Mouse (Mus musculus) embryonic facial prominence, embryonic 10.5 days (tissue): ENCODE data around the gene Acox1. TPM values are rescaled to one million over a fixed set of nuclear protein-coding genes. Genes with fewer than 3 reads are reported as not detected.

Experiments
- DNase-seq: peaks from one replicate; pipeline ENCODE4 v3.0.0-alpha.2; 2017; ENCODE audit warnings: low spot score
- H3K27ac ChIP-seq: fragments of 300-500 bp; sonication (generic); replicated peaks from 2 replicates; pipeline ENCODE4 v1.5.1; 2016; ENCODE audit warnings: mild to moderate bottlenecking
- H3K27me3 ChIP-seq: fragments of 300-500 bp; sonication (generic); replicated peaks from 2 replicates; pipeline ENCODE4 v1.6.1; 2016; ENCODE audit warnings: low read depth, mild to moderate bottlenecking; ENCODE audit not compliant: poor library complexity, severe bottlenecking
- H3K36me3 ChIP-seq: fragments of 300-500 bp; sonication (generic); replicated peaks from 2 replicates; pipeline ENCODE4 v1.6.1; 2016; ENCODE audit warnings: mild to moderate bottlenecking, moderate library complexity
- H3K4me1 ChIP-seq: fragments of 300-500 bp; sonication (generic); 2 replicates; pipeline ENCODE4 v1.6.1; 2016
- H3K4me3 ChIP-seq: fragments of 300-500 bp; sonication (generic); 2 replicates; pipeline ENCODE4 v1.5.1; 2016; ENCODE audit warnings: mild to moderate bottlenecking, moderate library complexity
- H3K9me3 ChIP-seq: fragments of 300-500 bp; sonication (generic); 2 replicates; pipeline ENCODE4 v1.6.1; 2016; ENCODE audit warnings: mild to moderate bottlenecking
- WGBS: fragments of 180-500 bp; shearing (Covaris S2); methylation state at CpG from one replicate; pipeline ENCODE4 v1.1.7; 2016; 5-methylcytosine and 5-hydroxymethylcytosine counted together
- polyA plus RNA-seq: library from polyadenylated mRNA; unstranded; fragments of >200 nt; fragmentation: Nextera tagmentation; extraction: Ambion mirVana; gene quantifications from 2 replicates; pipeline ENCODE4 v1.2.1, GENCODE M21; 2016

The Acox1 gene
- polyA plus RNA-seq, 1 experiment from 2014 or later: 18.8 TPM

DNA sequence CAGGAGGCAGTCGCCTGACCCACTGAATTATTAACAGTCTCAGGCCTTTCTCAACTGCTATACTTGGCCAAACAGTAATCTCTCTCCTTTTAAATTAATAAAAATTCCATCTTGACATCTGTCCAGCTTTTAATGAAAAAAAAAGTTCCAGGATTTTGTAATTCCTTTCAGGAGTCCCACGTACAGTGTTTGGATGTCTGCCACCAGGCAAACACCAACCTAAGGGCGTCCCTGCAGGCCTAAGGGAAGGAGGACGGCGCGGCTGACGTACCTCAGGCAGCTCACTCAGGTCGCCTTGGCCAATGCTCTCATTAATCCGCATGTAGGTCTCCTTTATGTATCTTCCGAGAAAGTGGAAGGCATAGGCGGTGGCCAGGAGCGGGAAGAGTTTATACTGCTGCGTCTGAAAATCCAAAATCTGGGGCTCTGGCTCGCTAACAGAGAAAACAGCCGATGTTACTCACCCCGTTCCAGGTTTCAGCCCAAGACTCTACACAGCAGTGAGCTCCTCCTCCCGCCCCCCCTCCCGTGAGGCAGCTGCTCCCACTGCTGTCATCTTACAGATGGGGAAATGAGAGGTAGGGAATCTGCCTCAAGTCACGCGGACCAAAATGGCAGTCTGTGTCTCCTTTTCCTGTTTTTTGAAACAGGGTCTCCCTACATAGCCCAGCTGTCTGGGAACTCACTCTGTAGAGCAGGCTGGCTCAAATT is 20.3 kb downstream of the Acox1 start:
- no peaks in the 10 kb centered on the region for H3K4me1 ChIP-seq
- H3K9me3 ChIP-seq: no peaks in the 10 kb centered on the region
- no peak overlapping the region for H3K27ac ChIP-seq
- WGBS: 91% methylated on average over 20 of the region's 20 CpGs
- no peak overlapping the region for H3K4me3 ChIP-seq
- no peaks in the 10 kb centered on the region for H3K27me3 ChIP-seq
- H3K36me3 ChIP-seq: peaks cover 91% of the 10 kb centered on the region
- DNase-seq: no peak

GRCm38 (mm10) chr11:116176010-116176409 is 22.8 kb downstream of the Acox1 start:
- Histone ChIP-seq H3K27me3 (no peaks in the 10 kb centered on the region), H3K36me3 (peaks cover 92% of the 10 kb centered on the region), H3K4me3 (no peak overlapping the region), H3K9me3 (no peaks in the 10 kb centered on the region), H3K4me1 (peaks cover 3% of the 10 kb centered on the region; the same call in 1 of the 2 replicates), H3K27ac (no peak overlapping the region)
- DNase-seq: no peak
- WGBS: 86% methylated on average over 7 of the region's 7 CpGs

GRCm38 (mm10) chr11:116174775-116175448 is 23.9 kb downstream of the Acox1 start:
- Histone ChIP-seq H3K27me3 (no peaks in the 10 kb centered on the region), H3K36me3 (peaks cover 82% of the 10 kb centered on the region), H3K4me1 (peaks cover 3% of the 10 kb centered on the region; the same call in 1 of the 2 replicates), H3K4me3 (no peak overlapping the region), H3K27ac (no peak overlapping the region), H3K9me3 (no peaks in the 10 kb centered on the region)
- no peak for DNase-seq
- WGBS: 91% methylated on average over 22 of the region's 22 CpGs

DNA sequence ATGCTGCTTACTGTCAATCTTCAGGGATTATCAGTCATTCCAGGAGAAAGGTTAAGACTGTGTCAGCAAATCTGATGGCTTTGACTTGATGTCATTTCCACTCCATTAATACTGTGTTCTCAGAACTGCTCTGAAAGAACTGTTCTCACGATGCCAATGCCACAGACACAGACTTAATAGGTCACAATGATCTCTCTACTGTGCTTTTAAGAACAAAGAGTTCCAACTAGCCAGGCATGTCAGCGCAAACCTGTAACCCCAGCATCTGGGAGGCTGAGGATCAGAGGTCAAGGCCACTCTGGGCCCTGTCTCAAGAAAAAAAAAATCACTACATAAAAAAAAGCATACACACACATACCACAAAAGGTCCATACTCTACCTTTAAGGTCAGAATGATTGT is 26.9 kb downstream of the Acox1 start:
- Histone ChIP-seq H3K4me1 (peaks cover 19% of the 10 kb centered on the region), H3K9me3 (no peaks in the 10 kb centered on the region), H3K36me3 (peaks cover 55% of the 10 kb centered on the region), H3K4me3 (no peak overlapping the region), H3K27ac (no peak overlapping the region), H3K27me3 (no peaks in the 10 kb centered on the region)
- no peak for DNase-seq
- 85% methylated on average over 2 of the region's 2 CpGs for WGBS

DNA sequence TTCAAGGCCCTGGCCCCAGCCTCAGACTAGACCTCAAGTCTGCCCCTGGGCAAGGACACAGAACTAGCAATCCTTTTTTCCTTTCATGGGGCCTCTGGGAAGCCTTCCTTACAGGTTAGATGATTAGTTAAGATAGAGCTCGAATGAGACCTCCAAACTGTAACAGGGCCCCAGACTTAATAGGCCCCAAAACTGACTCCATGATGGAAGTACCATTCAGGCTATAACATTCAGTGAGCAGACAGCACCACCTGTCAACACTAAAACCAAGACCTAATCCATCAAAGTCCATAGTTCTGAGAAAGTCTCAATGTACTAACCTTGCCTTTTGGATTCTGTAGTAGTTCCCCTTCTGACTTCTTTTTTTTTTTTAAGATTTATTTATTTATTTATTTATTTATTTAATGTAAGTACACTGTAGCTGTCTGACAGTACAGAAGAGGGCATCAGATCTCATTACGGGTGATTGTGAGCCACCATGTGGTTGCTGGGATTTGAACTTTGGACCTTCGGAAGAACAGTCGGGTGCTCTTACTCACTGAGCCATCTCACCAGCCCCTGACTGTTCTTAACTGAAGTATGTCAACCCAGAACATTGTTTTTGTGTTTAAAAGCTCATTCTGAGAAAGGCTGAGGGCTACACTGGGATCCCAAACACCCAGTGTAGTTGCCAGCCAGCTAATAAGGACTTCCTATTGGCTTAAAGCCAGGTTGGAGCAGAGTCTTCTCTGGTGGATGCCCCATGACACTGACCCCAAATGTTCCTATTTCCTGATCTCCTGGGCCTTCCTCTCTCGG is 28.6 kb downstream of the Acox1 start:
- H3K4me3 ChIP-seq: no peak overlapping the region
- no peaks in the 10 kb centered on the region for H3K9me3 ChIP-seq
- no peak overlapping the region for H3K27ac ChIP-seq
- peaks cover 27% of the 10 kb centered on the region for H3K4me1 ChIP-seq
- 86% methylated on average over 5 of the region's 5 CpGs for WGBS
- no peaks in the 10 kb centered on the region for H3K27me3 ChIP-seq
- H3K36me3 ChIP-seq: peaks cover 48% of the 10 kb centered on the region
- DNase-seq: no peak

DNA sequence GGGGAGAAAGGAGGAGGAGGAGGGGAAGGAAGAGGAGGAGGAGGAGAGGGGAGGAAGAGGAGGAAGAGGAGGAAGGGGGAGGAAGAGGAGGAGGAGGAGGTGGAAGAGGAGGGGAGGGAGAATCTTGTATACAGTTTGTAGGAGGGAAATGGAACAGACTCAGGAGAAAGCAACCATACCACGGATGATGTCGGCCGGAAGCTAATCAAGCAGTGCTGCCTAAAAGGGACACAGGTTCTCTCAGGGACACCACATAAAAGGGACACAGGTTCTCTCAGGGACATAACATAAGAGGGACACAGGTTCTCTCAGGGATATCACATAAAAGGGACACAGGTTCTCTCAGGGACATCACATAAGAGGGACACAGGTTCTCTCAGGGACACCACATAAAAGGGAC is 29.6 kb downstream of the Acox1 start:
- Histone ChIP-seq H3K27ac (no peak overlapping the region), H3K4me1 (peaks cover 27% of the 10 kb centered on the region), H3K27me3 (no peaks in the 10 kb centered on the region), H3K36me3 (peaks cover 48% of the 10 kb centered on the region), H3K9me3 (no peaks in the 10 kb centered on the region), H3K4me3 (no peak overlapping the region)
- no peak for DNase-seq
- 83% methylated on average over 3 of the region's 3 CpGs for WGBS

- DNase-seq: peak; percentile 96
- peak within 1 kb of the TSS; percentile 80 for H3K4me3 ChIP-seq
- no peaks in the 10 kb centered on the region for H3K9me3 ChIP-seq
- peaks cover 27% of the 10 kb centered on the region for H3K4me1 ChIP-seq
- H3K27ac ChIP-seq: peak within 1 kb of the TSS; percentile 95
- H3K36me3 ChIP-seq: peaks cover 48% of the 10 kb centered on the region
- under 1% methylated on average over 40 of the region's 40 CpGs for WGBS
- no peaks in the 10 kb centered on the region for H3K27me3 ChIP-seq
Observed at GRCm38 (mm10) chr11:116167884-116168439, 30.9 kb downstream of the Acox1 start, which contains the start of gene Fbf1. Fbf1 (minus strand) TSS chr11:116168166.

- no peak for DNase-seq
- H3K4me3 ChIP-seq: peak overlapping the region; percentile 80
- H3K27me3 ChIP-seq: no peaks in the 10 kb centered on the region
- peak overlapping the region; percentile 95 for H3K27ac ChIP-seq
- H3K4me1 ChIP-seq: peaks cover 34% of the 10 kb centered on the region
- H3K36me3 ChIP-seq: peaks cover 48% of the 10 kb centered on the region
- H3K9me3 ChIP-seq: no peaks in the 10 kb centered on the region
- 15% methylated on average over 6 of the region's 6 CpGs for WGBS
Observed at GRCm38 (mm10) chr11:116167232-116167631, 31.6 kb downstream of the Acox1 start.

DNA sequence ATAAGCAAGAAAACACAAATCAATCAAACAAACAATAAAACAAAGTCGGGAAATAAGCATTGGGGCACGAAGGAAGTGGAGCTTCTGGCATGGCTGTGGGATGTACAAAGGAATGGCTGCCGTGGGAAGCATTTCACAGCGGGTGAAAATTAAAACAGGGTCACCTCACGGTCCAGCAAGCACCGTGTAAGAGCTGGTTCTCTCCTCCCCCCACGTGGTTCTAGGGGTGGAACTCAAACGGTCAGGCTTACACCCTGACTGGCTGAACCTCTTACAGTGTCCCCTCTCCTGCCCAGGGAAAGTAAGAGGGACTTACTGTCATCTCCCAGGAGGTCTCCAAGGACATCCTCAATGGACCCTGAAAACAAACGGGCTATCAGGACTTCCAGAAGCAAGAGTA is 35.8 kb downstream of the Acox1 start:
- H3K4me1 ChIP-seq: peaks cover 33% of the 10 kb centered on the region
- 62% methylated on average over 9 of the region's 9 CpGs for WGBS
- peaks cover 80% of the 10 kb centered on the region for H3K36me3 ChIP-seq
- H3K27me3 ChIP-seq: no peaks in the 10 kb centered on the region
- H3K27ac ChIP-seq: no peak overlapping the region
- no peak overlapping the region for H3K4me3 ChIP-seq
- H3K9me3 ChIP-seq: no peaks in the 10 kb centered on the region
- no peak for DNase-seq

DNA sequence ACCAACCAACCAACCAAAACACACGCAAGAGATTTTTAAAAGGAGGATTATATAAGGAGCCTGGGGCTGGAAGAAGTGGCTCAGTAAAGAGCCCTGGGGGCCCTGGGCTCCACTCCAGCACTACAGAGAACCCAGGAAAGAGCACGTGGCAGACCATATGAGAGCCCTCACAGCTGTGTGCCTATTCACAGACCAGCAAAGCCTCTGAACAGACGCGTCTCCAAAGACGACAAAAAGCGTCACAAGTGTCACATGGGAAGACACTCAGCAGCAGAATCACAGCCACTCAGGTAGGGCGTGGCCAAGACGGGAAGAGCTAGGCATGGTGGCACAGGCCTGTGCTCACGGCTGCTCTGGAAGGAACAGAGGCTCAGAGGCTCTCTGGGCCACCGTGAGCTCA is 36.7 kb downstream of the Acox1 start:
- H3K27ac ChIP-seq: 0 out of 2 replicates have a peak overlapping the region, but pooled peaks have one; percentile 12
- no peaks in the 10 kb centered on the region for H3K9me3 ChIP-seq
- 80% methylated on average over 10 of the region's 10 CpGs for WGBS
- H3K4me3 ChIP-seq: no peak overlapping the region
- H3K4me1 ChIP-seq: peaks cover 31% of the 10 kb centered on the region
- H3K27me3 ChIP-seq: no peaks in the 10 kb centered on the region
- H3K36me3 ChIP-seq: peaks cover 89% of the 10 kb centered on the region
- no peak for DNase-seq

DNA sequence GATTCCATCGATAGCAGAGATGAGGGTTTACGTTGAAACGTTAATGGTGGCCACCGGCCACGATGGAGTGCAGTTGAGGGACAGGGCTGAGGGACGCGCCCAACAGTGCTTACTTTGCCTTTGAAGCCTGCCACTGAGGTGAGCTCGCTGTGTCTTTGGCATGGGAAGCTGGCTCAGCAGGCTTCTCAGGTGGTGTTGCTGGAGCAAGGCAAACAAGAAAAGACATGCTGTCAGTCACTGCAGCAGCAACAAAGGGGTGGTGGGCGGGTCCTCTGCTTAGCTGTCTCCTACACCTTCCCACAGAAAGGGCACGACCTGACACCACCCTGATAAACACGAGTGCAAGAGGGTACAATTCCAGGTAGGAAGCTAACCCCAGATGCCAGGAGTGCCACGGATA is 37.5 kb downstream of the Acox1 start:
- WGBS: 64% methylated on average over 12 of the region's 12 CpGs
- Histone ChIP-seq H3K27ac (0 out of 2 replicates have a peak overlapping the region, but pooled peaks have one; percentile 21), H3K27me3 (no peaks in the 10 kb centered on the region), H3K4me1 (peaks cover 23% of the 10 kb centered on the region), H3K36me3 (peaks cover 97% of the 10 kb centered on the region), H3K9me3 (no peaks in the 10 kb centered on the region), H3K4me3 (no peak overlapping the region)
- DNase-seq: peak; percentile 39

GRCm38 (mm10) chr11:116150960-116151359 is 47.9 kb downstream of the Acox1 start:
- Histone ChIP-seq H3K27me3 (no peaks in the 10 kb centered on the region), H3K36me3 (peaks cover 100% of the 10 kb centered on the region), H3K27ac (no peak overlapping the region), H3K9me3 (no peaks in the 10 kb centered on the region), H3K4me1 (peaks cover 35% of the 10 kb centered on the region), H3K4me3 (no peak overlapping the region)
- WGBS: 91% methylated on average over 2 of the region's 2 CpGs
- DNase-seq: no peak
